Mouse (Mus musculus): ENCODE data around the gene Tbc1d22a.

GRCm38 (mm10) chr15:86386325-86386724 lies 172.1 kb downstream of the Tbc1d22a start:
- TF ChIP-seq CTCF (IDR thresholded peaks at IDR 0.05; ENCODE audit: control insufficient read depth, insufficient read depth, insufficient replicate concordance, low read depth, low read length): no peak
- TF ChIP-seq POLR2A (IDR thresholded peaks at IDR 0.05; ENCODE audit: control insufficient read depth, low read depth, low read length): no peak

All from testis, adult 2 months (tissue).